Mouse (Mus musculus): Measurements from ENCODE around the gene Mzf1. TPM values are rescaled to one million over a fixed set of nuclear protein-coding genes. Genes with fewer than 3 reads are reported as not detected.

The Mzf1 gene
- total RNA-seq, 2 experiments from 2014 or later, result 0.57 to 0.74 TPM

DNA sequence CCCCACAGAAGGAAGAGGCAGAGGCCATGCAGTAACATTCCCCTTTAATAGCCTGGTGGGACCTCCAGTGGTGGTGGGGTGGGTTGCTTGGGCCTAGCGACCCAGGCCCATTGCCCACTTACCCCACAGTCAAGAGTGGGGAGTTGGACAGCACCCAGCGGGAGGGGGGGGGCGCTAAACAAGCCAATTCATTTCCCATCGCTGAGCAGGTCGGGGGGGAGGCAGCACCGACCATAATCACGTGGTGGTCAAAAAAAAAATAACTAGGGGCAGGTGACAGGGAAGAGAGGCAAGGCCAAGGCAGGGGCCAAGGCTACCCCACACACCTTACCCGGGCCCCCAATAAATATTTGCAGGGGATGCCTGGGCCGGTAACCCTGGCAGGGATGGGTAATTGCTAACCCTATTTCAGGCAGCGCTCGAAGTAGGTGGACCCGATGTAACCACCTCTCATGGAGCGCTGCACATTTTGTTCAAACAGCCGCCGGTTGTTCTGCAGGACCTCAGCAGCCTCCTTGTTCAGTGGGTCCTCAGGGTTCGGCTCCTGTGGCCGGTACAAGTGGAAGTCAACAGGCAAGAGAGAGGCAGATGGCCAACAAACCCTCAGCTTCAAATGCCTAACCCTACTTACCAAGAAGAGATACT lies 19.2 kb downstream of the Mzf1 start:
- no peak for DNase-seq
- intact Hi-C loops (cut with DNase I), result no loop called here

GRCm38 (mm10) chr7:13034148-13034977 lies 20.2 kb downstream of the Mzf1 start, which contains the start of gene Chmp2a:
Gene Chmp2a (minus strand): TSS chr7:13034807.
- peak; percentile 95 to 96 for DNase-seq
- intact Hi-C loops (cut with DNase I), result no loop called here

GRCm38 (mm10) chr7:13033451-13034147 lies 21.0 kb downstream of the Mzf1 start:
- intact Hi-C loops (cut with DNase I), result no loop called here

DNA sequence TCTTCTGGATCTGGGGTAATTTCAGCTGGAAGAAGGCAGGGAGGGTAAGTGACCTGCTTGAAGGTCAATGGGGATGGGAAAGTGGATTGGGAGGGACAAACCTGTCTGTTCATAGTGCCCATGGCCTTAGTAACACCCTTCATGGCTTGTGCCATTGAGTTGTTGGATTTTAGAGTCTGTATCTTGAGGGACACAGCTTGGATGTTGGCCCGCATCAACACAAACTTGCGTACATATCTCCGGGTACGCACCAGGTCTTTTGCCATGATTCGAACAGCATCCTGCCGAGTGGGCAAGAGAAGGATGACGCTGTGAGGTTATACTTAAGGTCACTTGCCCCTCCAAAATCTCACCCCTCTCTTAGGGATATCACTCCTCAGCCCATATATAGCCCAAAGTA lies 22.0 kb downstream of the Mzf1 start:
- intact Hi-C loops (cut with DNase I), result no loop called here

More at GRCm38 (mm10) chr7:13033451-13034147, 21.0 kb downstream of the Mzf1 start:
- no peak for DNase-seq

GRCm38 (mm10) chr7:13031983-13032382 lies 22.6 kb downstream of the Mzf1 start:
- DNase-seq, result no peak
- intact Hi-C loops (cut with DNase I), result no loop called here

More for the DNA sequence above, 22.0 kb downstream of the Mzf1 start:
- DNase-seq, result no peak

DNA sequence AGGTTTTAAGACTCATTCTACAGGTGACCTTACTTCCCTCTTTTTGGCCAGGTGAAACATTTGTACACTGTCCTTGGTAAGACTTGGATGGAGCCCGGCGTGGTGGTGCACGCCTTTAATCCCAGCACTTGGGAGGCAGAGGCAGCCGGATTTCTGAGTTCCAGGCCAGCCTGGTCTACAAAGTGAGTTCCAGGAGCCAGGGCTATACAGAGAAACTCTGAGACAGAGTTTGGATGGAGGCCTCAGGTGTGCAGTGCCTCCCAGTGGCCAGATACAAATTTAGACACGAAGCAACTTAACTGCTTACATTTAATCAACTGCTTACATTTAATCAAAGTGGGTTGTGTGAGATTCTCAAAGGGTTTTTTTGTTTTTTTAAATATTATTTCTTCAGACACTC lies 23.5 kb downstream of the Mzf1 start:
- no peak for DNase-seq
- intact Hi-C loops (cut with DNase I), result no loop called here

- intact Hi-C loops (cut with DNase I), result no loop called here
- DNase-seq, result no peak
These were observed 25.6 kb downstream of the Mzf1 start for GRCm38 (mm10) chr7:13028986-13029385.

GRCm38 (mm10) chr7:13025511-13026112 lies 29.0 kb downstream of the Mzf1 start:
- no peak for DNase-seq
- intact Hi-C loops (cut with DNase I), result no loop called here

DNA sequence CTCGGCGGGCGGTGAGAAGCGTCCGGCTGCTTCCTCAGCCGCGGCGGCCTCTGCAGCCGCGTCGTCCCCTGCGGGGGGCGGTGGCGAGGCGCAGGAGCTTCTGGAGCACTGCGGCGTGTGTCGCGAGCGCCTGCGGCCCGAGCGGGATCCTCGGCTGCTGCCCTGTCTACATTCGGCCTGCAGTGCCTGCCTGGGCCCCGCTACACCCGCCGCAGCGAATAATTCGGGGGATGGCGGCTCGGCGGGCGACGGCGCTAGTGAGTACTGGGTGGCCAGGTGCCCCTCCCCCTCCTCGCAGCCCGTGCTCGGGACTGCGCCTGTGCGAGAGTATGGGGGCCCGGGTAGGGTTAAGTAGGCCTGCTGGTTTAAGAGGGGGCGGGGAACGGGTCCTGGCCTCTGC lies 29.8 kb downstream of the Mzf1 start:
- intact Hi-C loops (cut with DNase I), result no loop called here
- DNase-seq, result peak; percentile 40 to 55

GRCm38 (mm10) chr7:13023928-13024731 lies 30.4 kb downstream of the Mzf1 start:
- DNase-seq, result peak; percentile 87 to 97
- intact Hi-C loops (cut with DNase I), result no loop called here

DNA sequence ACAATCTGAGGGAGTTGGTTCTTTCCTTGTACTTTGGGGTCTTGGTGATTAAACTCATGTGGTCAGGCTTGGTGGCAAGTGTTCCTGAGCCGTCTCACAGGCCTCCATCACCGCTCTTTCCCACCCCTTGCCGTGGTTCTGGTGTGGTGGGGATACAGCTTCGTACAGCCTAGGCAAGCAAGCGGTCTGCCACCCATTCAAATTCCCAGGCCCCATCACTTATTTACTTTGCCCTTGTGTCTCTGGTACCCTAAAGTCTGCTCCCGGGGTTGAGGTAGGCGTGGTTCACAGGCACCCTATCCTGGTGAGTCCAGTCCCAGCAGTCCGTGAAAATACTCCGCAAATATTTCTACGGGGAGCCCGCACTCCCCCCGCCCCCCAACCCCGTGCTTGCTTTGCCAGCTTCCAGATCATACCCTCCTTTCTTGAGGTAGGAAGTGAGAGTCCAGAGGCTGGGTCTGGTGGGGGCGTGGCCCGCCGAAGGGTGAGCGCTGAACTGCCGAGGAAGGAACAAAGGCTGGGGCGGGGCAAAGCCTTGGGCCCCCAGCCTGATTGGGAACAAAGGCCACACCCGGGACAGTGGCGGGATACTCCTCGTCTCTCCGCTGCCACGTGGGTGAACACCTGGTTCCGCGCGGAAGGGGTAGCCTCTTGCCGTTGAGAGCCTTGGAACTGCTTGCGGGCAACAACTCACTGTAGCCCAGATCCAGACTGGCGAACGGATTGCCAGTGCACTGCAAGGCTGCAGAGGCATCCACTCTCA lies 31.6 kb downstream of the Mzf1 start:
- intact Hi-C loops (cut with DNase I), result no loop called here
- DNase-seq, result peak in 1 of 2 experiments; percentile 34

GRCm38 (mm10) chr7:13015217-13015616 lies 39.3 kb downstream of the Mzf1 start:
- intact Hi-C loops (cut with DNase I), result no loop called here
- DNase-seq, result no peak

DNA sequence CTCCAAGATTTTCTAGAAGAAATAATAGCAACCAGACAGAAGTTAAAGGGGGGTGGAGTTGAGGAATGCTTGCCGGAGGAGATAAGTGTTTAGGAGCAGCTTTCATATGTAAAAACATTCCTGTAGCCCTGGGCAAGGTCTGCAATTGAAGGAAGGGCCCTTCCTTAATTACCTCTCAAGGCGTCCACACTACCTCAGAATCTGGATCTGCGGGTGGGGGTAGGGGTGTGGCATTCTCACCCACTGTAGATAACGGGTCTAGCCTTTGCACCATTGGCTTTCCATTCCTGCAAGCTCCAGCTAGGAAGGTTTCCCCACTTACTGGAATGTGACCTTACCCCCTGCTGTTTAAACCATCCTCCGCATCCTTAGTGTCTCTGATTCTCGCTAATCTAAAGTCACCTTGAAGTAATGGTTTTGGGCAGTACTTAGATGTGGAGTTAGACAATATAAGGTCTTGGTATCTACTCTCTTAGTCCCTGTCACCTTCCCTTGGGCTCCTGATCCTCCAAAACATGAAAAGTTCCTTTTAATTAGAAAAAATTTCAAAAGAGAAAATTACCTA lies 40.2 kb downstream of the Mzf1 start:
- no peak for DNase-seq
- intact Hi-C loops (cut with DNase I), result no loop called here

GRCm38 (mm10) chr7:13013671-13014070 lies 40.9 kb downstream of the Mzf1 start:
- intact Hi-C loops (cut with DNase I), result no loop called here
- DNase-seq, result no peak

DNA sequence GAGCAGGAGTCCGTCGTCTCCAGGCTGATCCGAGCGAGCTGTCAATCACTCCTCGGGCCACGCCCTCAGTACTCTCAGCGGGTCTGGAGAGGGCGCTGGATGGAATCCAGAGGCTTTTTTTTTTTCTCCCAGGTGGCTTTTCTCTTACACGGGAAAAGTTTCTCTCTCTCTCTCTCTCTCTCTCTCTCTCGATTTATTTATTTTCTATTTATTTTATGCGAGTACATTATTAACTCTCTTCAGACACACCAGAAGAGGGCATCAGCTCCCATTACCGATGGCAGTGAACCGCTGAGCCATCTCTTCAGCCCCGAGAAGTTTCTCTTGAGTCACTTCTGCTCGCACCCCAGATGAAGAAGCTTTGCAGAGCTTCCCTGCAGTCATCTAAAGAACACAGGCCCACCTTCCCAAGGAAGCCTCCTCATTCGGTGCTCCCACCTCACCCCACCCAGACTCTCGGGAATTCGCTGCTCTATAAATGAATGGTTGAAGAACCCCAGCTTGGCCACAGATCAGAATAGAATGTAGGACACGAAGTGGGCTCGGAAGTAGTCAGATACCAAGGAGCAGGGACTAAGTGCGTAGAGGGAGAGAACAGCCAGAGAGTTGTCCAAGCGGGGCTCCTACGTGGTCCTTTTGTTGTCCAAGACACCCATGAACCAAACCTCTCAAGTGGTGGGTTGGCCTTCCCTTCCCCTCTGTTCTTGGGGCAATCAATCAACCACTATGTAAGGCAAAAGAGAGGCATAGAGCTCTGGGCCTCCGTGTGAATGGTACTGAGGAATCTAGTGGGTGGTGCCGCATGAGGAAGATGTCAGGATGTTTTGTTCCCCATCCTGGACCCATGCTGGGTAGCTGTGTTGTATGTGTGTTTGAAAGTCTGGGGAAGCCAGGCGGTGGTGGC lies 44.3 kb downstream of the Mzf1 start, which contains the start of gene Zbtb45:
Zbtb45 (minus strand) TSS at position 30 of the 904 bp plus-strand sequence.
- intact Hi-C loops (cut with DNase I), result no loop called here
- no peak for DNase-seq

- intact Hi-C loops (cut with DNase I), result loop anchor here (2.0 to 5.0 kb wide), 3 partner anchors 31 to 102 kb away; no protein-coding TSS in a partner anchor
- DNase-seq, result peak; percentile 86 to 95
These were observed 45.2 kb downstream of the Mzf1 start for GRCm38 (mm10) chr7:13009143-13010004.

Measured in gastrocnemius, postnatal 36 days (tissue).